Mouse (Mus musculus) stomach, postnatal 0 days (tissue): ENCODE results near the gene Adcy1. TPM values are rescaled to one million over a fixed set of nuclear protein-coding genes. Genes with fewer than 3 reads are reported as not detected.

ENCODE experiments used
- ATAC-seq: fragments of 200-750 bp; cut with Nextera tagmentation; 2 replicates; pipeline ENCODE4 v1.8.0; 2017; ENCODE audit not compliant: low FRiP score, low TSS enrichment
- DNase-seq: peaks from one replicate; pipeline ENCODE4 v3.0.0-alpha.2; 2016; ENCODE audit warnings: low spot score
- H3K27ac ChIP-seq: fragments of 300-500 bp; sonication (generic); replicated peaks from 2 replicates; pipeline ENCODE4 v1.5.1; 2014; ENCODE audit warnings: mild to moderate bottlenecking, control low read depth
- H3K27me3 ChIP-seq: fragments of 300-500 bp; sonication (generic); 2 replicates; pipeline ENCODE4 v1.6.1; 2014; ENCODE audit warnings: low read length; ENCODE audit not compliant: control insufficient read depth, insufficient read depth
- H3K36me3 ChIP-seq: fragments of 300-500 bp; sonication (generic); 2 replicates; pipeline ENCODE4 v1.6.1; 2014; ENCODE audit warnings: low read length, mixed read lengths; ENCODE audit not compliant: control insufficient read depth, insufficient read depth
- H3K4me1 ChIP-seq: fragments of 300-500 bp; sonication (generic); replicated peaks from 2 replicates; pipeline ENCODE4 v1.6.1; 2014; ENCODE audit warnings: antibody characterized with exemption; ENCODE audit not compliant: control insufficient read depth, insufficient read depth
- H3K4me2 ChIP-seq: fragments of 300-500 bp; sonication (generic); replicated peaks from 2 replicates; pipeline ENCODE4 v1.6.1; 2014; ENCODE audit warnings: low read depth, mild to moderate bottlenecking, control low read depth, moderate library complexity
- H3K4me3 ChIP-seq: fragments of 300-500 bp; sonication (generic); 2 replicates; pipeline ENCODE4 v1.5.1; 2014; ENCODE audit warnings: low read depth, low read length, control low read depth
- H3K9ac ChIP-seq: fragments of 300-500 bp; sonication (generic); 2 replicates; pipeline ENCODE4 v1.6.1; 2014; ENCODE audit warnings: mild to moderate bottlenecking, low read length, control low read depth, mixed read lengths
- H3K9me3 ChIP-seq: fragments of 300-500 bp; sonication (generic); 2 replicates; pipeline ENCODE4 v1.6.1; 2016; ENCODE audit warnings: low read length; ENCODE audit not compliant: control insufficient read depth
- CTCF ChIP-seq: IDR thresholded peaks from 2 replicates; pipeline ENCODE4 v1.5.1; 2016; ENCODE audit warnings: antibody characterized with exemption, low read depth, mild to moderate bottlenecking, moderate library complexity
- EP300 ChIP-seq: optimal IDR thresholded peaks from 2 replicates; pipeline ENCODE3; 2016; ENCODE audit warnings: antibody characterized with exemption
- WGBS: fragments of 180-500 bp; shearing (Covaris S2); extraction: QIAGEN DNeasy Blood & Tissue Kit; methylation state at CpG from one replicate; pipeline ENCODE4 v1.1.7; 2014; 5-methylcytosine and 5-hydroxymethylcytosine counted together
- polyA plus RNA-seq: library from polyadenylated mRNA; unstranded; fragments of >200 nt; fragmentation: Nextera tagmentation; extraction: Ambion mirVana; gene quantifications from 2 replicates; pipeline ENCODE4 v1.2.1, GENCODE M21; 2015

The Adcy1 gene
- polyA plus RNA-seq, 1 experiment from 2014 or later, result 0.82 TPM

DNA sequence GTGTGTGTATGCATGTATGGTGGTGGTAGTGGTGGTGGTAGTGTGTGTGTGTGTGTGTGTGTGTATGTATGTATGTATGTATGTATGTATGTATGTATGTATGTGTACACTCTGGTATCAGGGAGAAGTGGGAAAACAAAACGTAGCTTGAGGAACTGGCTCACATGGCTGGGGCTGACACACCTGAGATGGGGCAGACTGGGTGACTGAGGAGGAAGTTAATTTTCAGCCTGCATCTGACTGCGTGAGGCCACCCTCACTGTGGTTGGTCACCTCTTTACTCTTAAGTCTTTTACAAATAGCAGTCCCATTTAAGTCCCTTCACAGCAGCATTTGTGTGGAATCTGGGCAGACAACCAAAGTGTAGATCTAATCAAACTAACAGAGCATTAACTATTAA, 116.0 kb downstream of the Adcy1 start:
- no peaks in the 10 kb centered on the region for H3K36me3 ChIP-seq
- TF ChIP-seq EP300 (no peak), CTCF (no peak)
- H3K9ac ChIP-seq, result no peak overlapping the region
- H3K27me3 ChIP-seq, result no peaks in the 10 kb centered on the region
- DNase-seq (peak; percentile 35), ATAC-seq (peak; percentile 55; the same call in 1 of the 2 replicates)
- no peak overlapping the region for H3K4me2 ChIP-seq
- H3K27ac ChIP-seq, result no peak overlapping the region
- 37% methylated on average over 2 of the region's 2 CpGs for WGBS
- H3K9me3 ChIP-seq, result no peaks in the 10 kb centered on the region
- H3K4me1 ChIP-seq, result no peaks in the 10 kb centered on the region
- H3K4me3 ChIP-seq, result no peak overlapping the region

DNA sequence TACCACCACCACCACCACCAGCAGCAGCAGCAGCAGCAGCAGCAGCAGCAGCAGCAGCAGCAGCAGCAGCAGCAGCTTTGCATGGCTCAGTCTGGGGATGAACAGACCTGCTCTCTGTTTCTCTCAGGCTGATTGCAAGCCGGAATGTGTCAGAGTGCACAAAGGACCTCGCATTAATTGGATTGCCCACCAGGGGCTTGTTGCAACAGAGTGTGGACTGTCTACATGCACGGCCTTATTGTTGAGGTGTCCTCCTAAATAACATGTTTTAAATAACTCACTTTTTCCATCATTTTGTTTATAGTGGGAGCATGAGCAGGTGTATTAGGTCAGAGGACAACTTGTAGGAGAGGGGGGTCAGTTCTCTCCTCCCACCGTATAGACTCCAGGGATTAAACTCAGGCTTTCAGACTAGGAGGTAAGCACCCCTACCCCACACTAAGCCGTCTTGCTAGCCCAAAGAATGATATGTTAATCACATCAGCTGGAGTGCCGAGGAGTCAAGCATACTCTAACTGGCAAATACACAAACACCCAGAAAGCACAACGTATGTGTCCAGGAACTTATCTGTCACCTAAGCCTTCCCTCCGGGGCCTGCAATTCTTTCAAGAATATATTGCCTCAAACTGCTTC, 119.2 kb downstream of the Adcy1 start:
- DNase-seq (no peak), ATAC-seq (no peak)
- TF ChIP-seq CTCF, result peak; percentile 20; the same call in 1 of the 2 replicates
- TF ChIP-seq EP300, result no peak
- Histone ChIP-seq H3K9ac (no peak overlapping the region), H3K4me3 (no peak overlapping the region), H3K4me1 (no peaks in the 10 kb centered on the region), H3K4me2 (no peak overlapping the region), H3K36me3 (no peaks in the 10 kb centered on the region), H3K27ac (no peak overlapping the region), H3K27me3 (no peaks in the 10 kb centered on the region), H3K9me3 (no peaks in the 10 kb centered on the region)
- whole genome bisulfite sequencing, result 41% methylated on average over 8 of the region's 8 CpGs

DNA sequence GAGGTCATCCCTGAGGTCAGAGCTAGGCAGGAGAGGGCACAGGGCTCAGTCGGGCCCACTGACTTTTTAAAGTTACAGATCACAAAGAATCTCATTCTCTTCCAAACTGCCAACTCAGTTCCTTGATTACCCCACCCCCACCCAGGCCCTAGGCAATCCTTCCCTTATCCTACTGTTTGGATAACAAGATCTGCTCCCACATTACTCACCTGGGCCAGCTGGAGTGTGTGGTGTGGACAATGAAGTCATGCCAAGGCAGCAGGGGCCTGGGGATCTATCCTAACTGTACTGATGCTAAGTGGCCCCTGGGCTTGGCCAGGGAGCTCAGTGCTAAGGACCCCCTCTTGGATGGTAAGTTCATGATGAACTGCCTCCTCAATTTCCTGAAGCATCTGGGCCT, 121.1 kb downstream of the Adcy1 start:
- ATAC-seq (peak; percentile 77; the same call in 1 of the 2 replicates), DNase-seq (peak; percentile 30)
- H3K4me2 ChIP-seq, result no peak overlapping the region

DNA sequence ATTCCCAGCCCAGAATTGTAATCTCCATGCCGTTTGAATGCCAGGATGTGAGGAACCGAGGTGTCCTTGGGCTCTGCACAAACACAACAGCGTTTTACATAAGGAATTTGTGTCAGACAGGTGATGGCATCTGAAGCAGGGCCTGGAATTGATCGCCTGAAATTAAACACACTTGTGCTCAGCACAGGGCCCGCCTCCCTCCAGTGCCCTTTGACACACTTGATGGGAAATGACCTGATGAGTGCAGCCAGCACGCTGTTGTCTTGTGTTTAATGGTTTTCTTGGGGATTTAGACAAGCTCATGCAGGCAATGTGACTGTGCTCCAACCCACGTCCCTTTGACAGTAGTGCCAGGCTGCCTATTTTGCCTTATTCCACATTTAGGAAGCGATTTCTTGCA, 124.2 kb downstream of the Adcy1 start:
- DNase-seq (no peak), ATAC-seq (no peak)
- H3K4me3 ChIP-seq, result no peak overlapping the region
- no peak overlapping the region for H3K4me2 ChIP-seq
- no peaks in the 10 kb centered on the region for H3K4me1 ChIP-seq
- no peaks in the 10 kb centered on the region for H3K36me3 ChIP-seq
- no peak overlapping the region for H3K27ac ChIP-seq
- TF ChIP-seq CTCF (no peak), EP300 (no peak)
- no peaks in the 10 kb centered on the region for H3K27me3 ChIP-seq
- H3K9ac ChIP-seq, result no peak overlapping the region
- WGBS, result 59% methylated on average over 8 of the region's 8 CpGs
- H3K9me3 ChIP-seq, result no peaks in the 10 kb centered on the region

More for the DNA sequence above, 121.1 kb downstream of the Adcy1 start:
- Histone ChIP-seq H3K9ac (no peak overlapping the region), H3K4me3 (no peak overlapping the region), H3K27me3 (no peaks in the 10 kb centered on the region), H3K27ac (no peak overlapping the region), H3K4me1 (no peaks in the 10 kb centered on the region), H3K9me3 (no peaks in the 10 kb centered on the region), H3K36me3 (no peaks in the 10 kb centered on the region)
- no peak for TF ChIP-seq CTCF
- no peak for TF ChIP-seq EP300
- 41% methylated on average over 1 of the region's 1 CpGs for WGBS

DNA sequence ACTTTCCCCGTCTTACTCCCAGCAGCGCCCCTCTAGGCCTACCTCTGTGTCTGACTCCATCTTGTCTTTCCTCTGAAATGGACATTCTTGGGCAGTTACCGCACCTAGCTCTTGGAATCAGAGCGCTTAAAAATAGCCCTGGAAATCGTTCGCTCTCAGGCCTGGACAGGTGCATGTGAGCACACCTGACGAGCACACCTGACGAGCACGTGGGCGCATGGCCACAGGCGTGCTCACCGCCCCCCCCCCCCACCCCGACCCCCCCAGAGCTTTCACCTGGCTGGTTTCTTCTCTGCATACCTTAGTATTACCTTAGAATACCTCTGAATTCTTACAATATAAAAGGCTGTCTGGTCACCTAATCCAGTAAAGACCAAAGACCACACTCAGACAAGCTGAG, 125.2 kb downstream of the Adcy1 start, which contains the start of gene Gm11985:
TSS of gene Gm11985 (minus strand) at position 101 of the 400 bp plus-strand sequence.
- DNase-seq (no peak), ATAC-seq (no peak)
- H3K27me3 ChIP-seq, result no peaks in the 10 kb centered on the region
- no peaks in the 10 kb centered on the region for H3K36me3 ChIP-seq
- H3K9me3 ChIP-seq, result no peaks in the 10 kb centered on the region
- no peak within 1 kb of the TSS for H3K4me3 ChIP-seq
- no peak within 1 kb of the TSS for H3K4me2 ChIP-seq
- H3K27ac ChIP-seq, result no peak within 1 kb of the TSS
- no peak within 1 kb of the TSS for H3K9ac ChIP-seq
- WGBS, result 76% methylated on average over 13 of the region's 13 CpGs
- TF ChIP-seq CTCF (no peak), EP300 (no peak)
- H3K4me1 ChIP-seq, result no peaks in the 10 kb centered on the region

DNA sequence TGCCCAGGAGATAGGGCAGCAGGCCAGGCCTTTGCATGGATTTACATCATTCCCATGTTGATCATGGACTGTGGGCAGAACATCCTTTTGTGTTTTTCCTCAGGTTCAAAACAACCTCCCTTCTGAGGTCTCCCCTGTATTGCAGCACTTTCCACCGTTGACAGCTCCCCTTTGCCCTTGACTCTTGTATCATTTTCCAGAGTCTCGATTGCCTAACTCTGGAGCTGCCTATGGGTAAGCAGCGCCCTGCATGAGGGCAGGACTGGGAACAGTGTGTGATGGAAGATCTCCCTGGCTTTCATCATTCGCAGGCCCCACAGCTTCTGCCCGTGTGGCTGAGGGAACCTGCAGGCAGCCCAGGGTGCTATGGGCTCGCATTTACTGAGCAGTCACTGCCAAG, 129.4 kb downstream of the Adcy1 start:
- WGBS, result 60% methylated on average over 6 of the region's 6 CpGs
- DNase-seq (no peak), ATAC-seq (no peak)
- H3K27me3 ChIP-seq, result no peaks in the 10 kb centered on the region
- no peaks in the 10 kb centered on the region for H3K36me3 ChIP-seq
- no peak overlapping the region for H3K27ac ChIP-seq
- TF ChIP-seq CTCF, result no peak
- TF ChIP-seq EP300, result no peak
- H3K4me3 ChIP-seq, result no peak overlapping the region
- no peak overlapping the region for H3K4me2 ChIP-seq
- no peak overlapping the region for H3K9ac ChIP-seq
- H3K9me3 ChIP-seq, result no peaks in the 10 kb centered on the region
- no peaks in the 10 kb centered on the region for H3K4me1 ChIP-seq
